Mouse (Mus musculus) E14TG2a.4 (cell line): Measurements from ENCODE around the gene Fam207a.

ENCODE experiments used
- H3K27me3 ChIP-seq: 2 replicates; pipeline ENCODE4 v1.6.1; 2014; ENCODE audit warnings: low read length, control low read depth; ENCODE audit not compliant: insufficient read depth
- H3K36me3 ChIP-seq: 2 replicates; pipeline ENCODE4 v1.6.1; 2014; ENCODE audit warnings: low read length, control low read depth; ENCODE audit not compliant: insufficient read depth
- H3K4me1 ChIP-seq: replicated peaks from 2 replicates; pipeline ENCODE4 v1.6.1; 2014; ENCODE audit warnings: low read depth, low read length, control low read depth
- H3K4me3 ChIP-seq: replicated peaks from 2 replicates; pipeline ENCODE4 v1.5.1; 2014; ENCODE audit warnings: mild to moderate bottlenecking, low read length
- H3K9me3 ChIP-seq: 2 replicates; pipeline ENCODE4 v1.6.1; 2014; ENCODE audit warnings: low read length, control low read depth
- CTCF ChIP-seq: conservative IDR thresholded peaks from 2 replicates; pipeline ENCODE4 v1.5.1; 2014; ENCODE audit warnings: low read length
- NANOG ChIP-seq: IDR thresholded peaks from 2 replicates; pipeline ENCODE4 v1.6.1; 2014; ENCODE audit warnings: borderline replicate concordance, low read length, mixed read lengths
- POU5F1 ChIP-seq: IDR thresholded peaks from 2 replicates; pipeline ENCODE4 v1.6.1; 2014; ENCODE audit warnings: low read length, borderline replicate concordance

The Fam207a gene

DNA sequence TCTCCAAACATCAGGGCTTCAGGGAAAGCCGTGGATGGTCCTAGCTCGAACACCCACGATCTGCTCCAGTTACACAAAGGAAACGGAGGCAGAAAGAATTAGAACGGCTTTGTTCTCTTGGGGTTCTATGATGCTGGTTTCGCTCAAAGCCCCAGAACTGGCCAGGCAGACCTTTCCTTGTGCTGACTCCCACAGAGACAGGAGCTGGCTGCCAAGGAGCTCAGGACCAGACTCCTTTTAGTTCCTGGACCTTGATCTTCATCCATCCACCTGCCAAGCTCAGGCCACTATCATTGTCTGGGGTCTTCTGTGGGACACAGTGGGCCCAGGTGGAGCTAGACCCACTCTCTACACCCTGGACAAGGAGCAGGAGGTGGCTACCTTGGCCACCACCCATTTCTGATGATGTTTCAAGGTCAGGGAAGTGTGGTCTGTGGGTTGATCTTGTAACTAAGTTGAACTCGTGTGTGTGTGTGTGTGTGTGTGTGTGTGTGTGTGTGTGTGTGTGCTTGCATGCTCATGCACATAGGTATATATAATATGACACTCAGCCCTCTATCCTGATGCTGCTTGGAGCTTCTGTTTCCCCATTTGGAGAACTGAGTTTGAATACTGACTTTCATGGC lies 23.8 kb upstream of the Fam207a start:
- Histone ChIP-seq H3K4me1 (peaks cover 5% of the 10 kb centered on the region; the same call in 1 of the 2 replicates), H3K4me3 (no peak overlapping the region), H3K9me3 (no peaks in the 10 kb centered on the region), H3K36me3 (no peaks in the 10 kb centered on the region), H3K27me3 (no peaks in the 10 kb centered on the region)
- no peak for TF ChIP-seq NANOG
- TF ChIP-seq CTCF, result no peak
- no peak for TF ChIP-seq POU5F1

DNA sequence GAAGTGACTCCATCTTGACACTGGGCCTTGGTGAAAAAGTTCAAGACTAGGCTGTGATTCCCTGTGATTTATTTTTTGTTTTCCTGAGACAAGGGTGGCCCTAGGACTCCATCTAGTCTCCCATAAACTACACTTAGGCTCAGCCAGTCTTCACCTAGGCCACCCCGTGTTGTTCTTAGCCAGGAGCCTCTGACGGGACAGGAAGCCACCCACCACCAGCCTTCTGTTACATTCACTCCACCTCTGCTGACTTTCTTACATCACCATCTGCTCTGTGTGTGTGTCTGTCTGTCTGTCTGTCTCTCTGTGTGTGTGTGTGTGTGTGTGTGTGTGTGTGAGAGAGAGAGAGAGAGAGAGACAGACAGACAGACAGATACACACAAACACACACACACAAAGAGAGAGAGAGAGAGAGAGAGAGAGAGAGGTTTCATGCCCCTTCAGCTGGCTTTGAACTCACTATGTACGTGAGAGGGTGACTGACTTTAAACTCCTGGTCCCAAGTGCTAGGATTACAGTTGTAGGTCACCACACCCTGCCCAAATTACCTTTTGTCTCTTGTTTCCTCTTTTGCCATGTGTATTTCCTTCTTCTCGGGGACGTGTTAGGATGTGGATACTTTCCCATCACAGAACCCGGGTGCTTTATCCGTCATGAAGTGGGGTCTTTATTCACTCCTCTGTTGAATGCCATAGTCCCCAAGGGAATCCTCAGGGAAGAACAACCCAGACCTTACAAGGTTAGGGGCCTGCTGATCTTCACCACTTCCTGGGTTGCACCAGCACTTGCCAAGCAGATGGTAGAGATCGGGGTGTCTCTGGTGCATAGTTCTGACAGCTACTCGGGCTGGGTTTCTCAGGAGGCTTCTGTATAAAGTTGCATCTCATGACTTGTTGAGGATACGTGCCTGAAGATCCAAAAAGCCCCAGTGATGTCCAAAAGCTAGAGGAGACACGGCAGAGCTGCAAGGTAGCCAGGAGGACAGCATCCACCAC lies 21.9 kb upstream of the Fam207a start:
- Histone ChIP-seq H3K27me3 (no peaks in the 10 kb centered on the region), H3K4me1 (peaks cover 5% of the 10 kb centered on the region; the same call in 1 of the 2 replicates), H3K36me3 (no peaks in the 10 kb centered on the region), H3K9me3 (peaks cover 2% of the 10 kb centered on the region; the same call in 1 of the 2 replicates), H3K4me3 (no peak overlapping the region)
- TF ChIP-seq NANOG (no peak), POU5F1 (no peak), CTCF (no peak)

DNA sequence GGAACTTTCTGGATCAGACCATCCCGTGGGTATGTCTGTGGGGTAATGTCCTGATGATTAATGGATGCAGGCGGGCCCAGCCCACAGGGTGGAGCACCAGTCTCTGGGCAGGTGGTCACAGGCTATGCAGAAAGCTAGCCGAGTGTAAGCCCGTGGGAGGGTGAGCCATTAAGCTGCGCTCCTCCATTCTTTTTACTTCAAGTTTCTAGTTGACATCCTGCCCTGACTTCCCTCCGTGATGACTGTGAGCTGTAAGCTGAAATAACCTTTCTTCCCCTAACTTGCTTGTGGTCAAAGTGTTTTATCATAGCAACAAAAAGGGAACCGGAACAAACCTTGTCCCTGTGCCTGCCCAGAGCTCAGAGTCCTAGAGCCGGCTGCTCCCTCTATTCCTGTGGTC lies 21.1 kb upstream of the Fam207a start:
- Histone ChIP-seq H3K9me3 (peaks cover 8% of the 10 kb centered on the region; the same call in 1 of the 2 replicates), H3K4me3 (no peak overlapping the region), H3K36me3 (no peaks in the 10 kb centered on the region), H3K27me3 (no peaks in the 10 kb centered on the region), H3K4me1 (peaks cover 5% of the 10 kb centered on the region; the same call in 1 of the 2 replicates)
- no peak for TF ChIP-seq NANOG

DNA sequence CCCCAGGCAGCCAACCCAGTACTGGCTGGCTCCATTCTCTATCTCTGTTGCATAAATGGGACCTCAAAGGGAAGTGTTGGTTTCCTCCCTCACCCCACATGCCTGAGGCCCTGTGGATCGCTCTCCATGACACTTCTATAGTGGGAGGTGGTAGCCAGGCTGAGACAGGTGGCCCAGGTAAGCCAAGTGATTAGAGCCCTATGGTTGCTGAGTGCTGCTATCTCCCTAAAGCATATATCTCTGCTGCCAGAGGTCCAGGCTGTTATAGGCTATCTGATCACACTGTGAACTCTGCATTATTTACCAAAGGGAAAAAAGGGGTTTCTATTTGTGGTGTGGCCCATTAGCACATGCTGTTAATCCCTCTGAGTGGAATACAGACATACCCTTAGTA lies 16.4 kb upstream of the Fam207a start:
- peaks cover 3% of the 10 kb centered on the region; the same call in 1 of the 2 replicates for H3K27me3 ChIP-seq
- TF ChIP-seq CTCF, result no peak
- no peak for TF ChIP-seq POU5F1
- no peak for TF ChIP-seq NANOG
- H3K4me1 ChIP-seq, result peaks cover 14% of the 10 kb centered on the region; the same call in 1 of the 2 replicates
- H3K4me3 ChIP-seq, result no peak overlapping the region
- no peaks in the 10 kb centered on the region for H3K36me3 ChIP-seq
- peaks cover 8% of the 10 kb centered on the region; the same call in 1 of the 2 replicates for H3K9me3 ChIP-seq

DNA sequence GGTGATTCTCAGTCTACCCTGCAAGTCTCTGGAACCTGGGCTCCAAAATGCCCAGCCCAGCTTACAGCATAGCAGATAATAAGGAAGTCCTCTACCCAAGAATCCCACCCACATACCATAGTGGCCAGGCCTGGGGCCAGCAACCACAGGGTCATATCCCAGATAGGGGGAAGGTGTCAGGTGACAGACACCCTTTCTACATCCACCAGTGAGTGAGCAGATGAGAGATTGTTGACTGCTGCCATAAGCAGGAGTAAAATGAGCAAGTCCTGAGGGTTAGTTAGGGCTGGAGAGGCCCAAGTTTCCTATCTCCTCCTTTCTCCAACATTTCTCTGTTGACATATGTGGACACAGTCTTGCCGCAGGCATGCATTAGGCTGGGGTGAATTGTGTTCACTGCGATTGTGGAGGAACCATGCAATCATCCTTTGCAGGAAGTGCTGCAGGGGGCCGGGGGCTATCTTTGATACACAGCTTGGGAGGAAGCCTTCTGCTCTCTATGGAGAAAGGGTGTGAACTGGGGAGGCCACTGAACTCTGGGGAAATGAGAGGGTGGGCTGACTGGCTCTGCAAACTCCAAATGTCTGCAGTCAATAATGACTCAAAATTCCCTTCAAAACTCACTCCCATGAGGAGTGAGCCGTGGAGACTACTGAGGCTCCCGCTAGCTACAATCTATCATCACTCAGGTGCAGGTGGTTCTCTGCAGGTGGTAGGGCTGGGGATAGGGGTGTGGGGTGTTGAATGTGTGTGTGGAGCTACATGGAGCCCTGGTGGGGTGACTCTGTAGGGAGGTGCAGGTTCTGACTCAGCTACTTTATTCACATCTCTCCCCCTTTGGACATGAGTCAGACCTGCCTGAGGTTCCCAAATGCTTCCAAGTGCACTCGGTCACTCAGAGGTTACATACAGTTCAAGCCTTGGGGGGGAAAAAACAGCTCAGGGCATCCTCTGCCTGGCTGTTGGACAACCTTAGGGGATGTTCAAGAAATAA lies 15.7 kb upstream of the Fam207a start:
- Histone ChIP-seq H3K36me3 (no peaks in the 10 kb centered on the region), H3K4me3 (no peak overlapping the region), H3K9me3 (peaks cover 8% of the 10 kb centered on the region; the same call in 1 of the 2 replicates), H3K4me1 (peaks cover 10% of the 10 kb centered on the region; the same call in 1 of the 2 replicates), H3K27me3 (peaks cover 3% of the 10 kb centered on the region; the same call in 1 of the 2 replicates)
- TF ChIP-seq POU5F1, result no peak
- no peak for TF ChIP-seq NANOG
- no peak for TF ChIP-seq CTCF

DNA sequence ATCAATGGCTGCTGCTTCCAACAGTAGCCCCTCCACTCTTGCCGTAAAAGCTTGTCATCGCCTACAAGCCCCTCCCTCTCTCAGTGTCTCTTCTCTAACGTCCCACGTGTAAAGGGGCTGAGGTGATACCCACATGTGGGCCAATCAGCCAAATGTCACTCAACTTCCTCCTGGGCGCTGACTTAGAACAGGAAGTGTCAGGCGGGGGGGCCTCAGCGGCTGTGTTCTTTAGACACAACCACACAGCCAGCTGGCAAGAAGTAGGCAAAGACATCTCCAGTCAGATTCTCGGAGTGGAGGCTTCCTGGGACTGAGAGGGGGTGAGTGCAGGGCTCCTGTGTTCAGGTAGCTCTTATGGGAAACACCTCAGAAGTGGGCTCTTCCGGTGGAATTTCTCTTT lies 14.6 kb upstream of the Fam207a start, which contains the start of gene Itgb2:
Gene Itgb2 (plus strand): TSS at position 113 of the 400 bp plus-strand sequence.
- no peak within 1 kb of the TSS for H3K4me3 ChIP-seq
- no peaks in the 10 kb centered on the region for H3K36me3 ChIP-seq
- H3K27me3 ChIP-seq, result peaks cover 3% of the 10 kb centered on the region; the same call in 1 of the 2 replicates
- TF ChIP-seq NANOG (no peak), CTCF (no peak), POU5F1 (no peak)
- H3K9me3 ChIP-seq, result peaks cover 8% of the 10 kb centered on the region; the same call in 1 of the 2 replicates
- H3K4me1 ChIP-seq, result peaks cover 13% of the 10 kb centered on the region

DNA sequence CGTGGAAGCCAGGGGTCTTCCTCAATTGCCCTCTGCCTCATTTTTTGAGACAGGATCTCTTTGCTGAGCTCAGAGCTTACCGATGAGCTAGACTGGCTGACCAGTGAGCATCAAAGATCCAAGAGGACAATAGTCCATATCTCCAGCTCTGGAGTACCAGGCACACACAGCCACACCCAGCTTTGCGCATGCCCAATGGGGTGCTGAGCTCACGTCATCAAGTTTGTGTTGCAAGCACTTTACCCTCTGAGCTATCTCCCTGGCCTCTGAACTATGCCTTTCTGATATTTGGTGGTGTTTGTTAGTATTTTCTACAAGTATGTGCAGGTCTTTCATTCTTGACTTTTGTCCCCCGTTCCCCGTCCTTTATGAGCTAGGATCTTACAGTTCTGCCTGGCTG lies 13.0 kb upstream of the Fam207a start:
- Histone ChIP-seq H3K9me3 (peaks cover 8% of the 10 kb centered on the region; the same call in 1 of the 2 replicates), H3K4me3 (no peak overlapping the region), H3K27me3 (peaks cover 3% of the 10 kb centered on the region; the same call in 1 of the 2 replicates), H3K36me3 (no peaks in the 10 kb centered on the region), H3K4me1 (peaks cover 22% of the 10 kb centered on the region)
- TF ChIP-seq CTCF (no peak), NANOG (no peak), POU5F1 (no peak)

DNA sequence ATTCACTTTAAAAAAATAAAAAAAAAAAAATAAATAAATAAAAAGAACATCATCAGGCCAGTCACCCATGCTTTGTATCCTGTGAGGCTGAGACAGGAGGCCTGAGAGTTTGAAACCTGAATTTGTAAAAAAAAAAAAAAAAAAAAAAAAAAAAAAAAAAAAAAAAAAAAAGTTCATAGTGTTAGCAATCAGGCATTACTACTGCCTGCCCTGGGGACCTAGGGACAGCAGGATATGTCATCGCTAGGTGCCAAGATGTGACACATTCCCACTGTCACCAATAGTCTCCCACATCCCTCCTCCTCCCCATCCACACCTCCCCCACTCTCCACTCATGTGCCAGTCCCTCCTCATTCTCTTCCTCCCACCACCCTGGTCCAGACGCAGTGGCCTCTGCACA lies 10.9 kb upstream of the Fam207a start:
- Histone ChIP-seq H3K27me3 (peaks cover 15% of the 10 kb centered on the region), H3K4me1 (peaks cover 40% of the 10 kb centered on the region), H3K9me3 (no peaks in the 10 kb centered on the region), H3K4me3 (no peak overlapping the region), H3K36me3 (no peaks in the 10 kb centered on the region)
- TF ChIP-seq CTCF (no peak), NANOG (no peak), POU5F1 (no peak)
